Mouse (Mus musculus): ENCODE results near the gene Gm6803. TPM values are rescaled to one million over a fixed set of nuclear protein-coding genes. Genes with fewer than 3 reads are reported as not detected.
"Not testable (repeated sequence)": the region's sequence is repeated elsewhere in the genome, so short reads cannot be mapped to it uniquely, and the experiment has no call there.

Gm6803 gene
- not detected in 2 replicates for polyA plus RNA-seq (2015; fragmentation: Nextera tagmentation; extraction: Ambion mirVana)

DNA sequence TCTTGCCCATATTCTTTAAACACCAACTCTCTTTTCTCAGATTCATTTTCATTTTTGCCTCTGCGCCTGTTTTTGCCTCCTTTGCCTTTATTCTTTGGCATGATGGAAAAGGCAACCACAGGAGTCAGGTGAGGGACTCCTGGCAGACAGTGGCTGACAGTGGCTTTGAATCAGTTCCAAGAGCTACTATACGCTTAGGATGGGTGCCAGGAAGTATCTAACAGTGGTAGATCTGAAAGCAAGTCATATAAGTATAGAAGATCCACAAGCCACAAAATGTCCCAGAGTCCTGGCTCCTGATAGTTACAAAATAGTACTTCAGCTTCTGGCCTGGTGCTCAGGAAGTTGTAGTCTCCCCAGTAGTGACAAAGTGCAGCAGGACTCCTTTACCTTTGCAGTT lies at the start of gene Gm6803:
Gm6803 (minus strand) TSS at position 101 of the 400 bp plus-strand sequence.
- H3K9ac ChIP-seq (ENCODE audit: low read depth, low read length); H3K4me1 ChIP-seq (replicated peaks; ENCODE audit: control insufficient read depth, insufficient read depth, low read length); ATAC-seq; H3K4me3 ChIP-seq (ENCODE audit: low read depth, low read length); H3K27me3 ChIP-seq (replicated peaks; ENCODE audit: control insufficient read depth, insufficient read depth, low read length); H3K27ac ChIP-seq (ENCODE audit: low read depth, low read length); H3K9me3 ChIP-seq (ENCODE audit: control insufficient read depth); H3K36me3 ChIP-seq (ENCODE audit: control insufficient read depth, insufficient read depth); H3K4me2 ChIP-seq (replicated peaks; ENCODE audit: low read depth): not testable (repeated sequence)
- WGBS: 69% methylated on average over 1 of the region's 2 CpGs

DNA sequence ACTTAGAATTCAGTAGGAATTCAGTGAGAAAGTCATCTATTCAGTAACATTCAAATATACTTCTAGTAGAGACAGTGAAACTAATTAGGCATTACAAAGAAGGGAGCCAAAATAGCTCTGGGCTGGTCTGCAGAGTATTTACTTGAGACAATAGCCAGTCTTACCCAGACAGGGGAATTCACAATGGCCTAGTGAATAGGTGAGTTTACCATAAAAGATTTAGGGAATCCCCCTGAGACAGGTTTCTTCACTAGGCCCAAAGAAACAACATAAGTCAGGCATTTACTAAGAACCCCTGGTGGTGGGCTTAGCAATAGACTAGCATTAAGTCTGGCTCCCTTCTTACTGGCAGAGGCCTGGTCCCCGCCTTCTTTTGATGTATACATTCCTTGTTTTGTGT lies 26.7 kb upstream of the Gm6803 start:
- not testable (repeated sequence) for ATAC-seq; H3K36me3 ChIP-seq (ENCODE audit: control insufficient read depth, insufficient read depth); H3K4me2 ChIP-seq (replicated peaks; ENCODE audit: low read depth); H3K27me3 ChIP-seq (replicated peaks; ENCODE audit: control insufficient read depth, insufficient read depth, low read length); H3K4me3 ChIP-seq (ENCODE audit: low read depth, low read length); H3K27ac ChIP-seq (ENCODE audit: low read depth, low read length); H3K9me3 ChIP-seq (ENCODE audit: control insufficient read depth); H3K4me1 ChIP-seq (replicated peaks; ENCODE audit: control insufficient read depth, insufficient read depth, low read length); H3K9ac ChIP-seq (ENCODE audit: low read depth, low read length)
- WGBS: 63% methylated on average over 1 of the region's 1 CpGs

DNA sequence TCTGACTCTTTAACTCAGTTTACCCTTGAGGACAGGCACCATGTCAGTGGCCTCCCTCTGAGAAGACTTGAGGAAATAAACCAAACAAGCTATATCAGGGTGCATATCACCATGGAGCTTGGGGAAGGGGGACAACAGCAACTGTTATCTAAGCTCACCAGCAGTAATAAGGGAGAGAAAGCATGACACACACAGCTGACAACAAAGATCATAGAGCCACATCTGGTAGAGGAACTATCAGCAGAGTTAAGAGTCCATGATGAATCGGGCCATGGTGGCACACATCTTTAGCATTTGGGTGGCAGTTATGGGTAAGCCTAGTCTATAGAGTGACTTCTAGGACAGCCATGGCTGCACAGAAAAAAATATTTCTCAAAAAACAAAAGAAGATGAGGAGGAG lies 21.1 kb upstream of the Gm6803 start:
- not testable (repeated sequence) for H3K9me3 ChIP-seq (ENCODE audit: control insufficient read depth); H3K4me3 ChIP-seq (ENCODE audit: low read depth, low read length); H3K27ac ChIP-seq (ENCODE audit: low read depth, low read length); H3K4me2 ChIP-seq (replicated peaks; ENCODE audit: low read depth); ATAC-seq; H3K4me1 ChIP-seq (replicated peaks; ENCODE audit: control insufficient read depth, insufficient read depth, low read length); H3K36me3 ChIP-seq (ENCODE audit: control insufficient read depth, insufficient read depth); H3K9ac ChIP-seq (ENCODE audit: low read depth, low read length); H3K27me3 ChIP-seq (replicated peaks; ENCODE audit: control insufficient read depth, insufficient read depth, low read length)
- 80% methylated on average over 1 of the region's 1 CpGs for WGBS

DNA sequence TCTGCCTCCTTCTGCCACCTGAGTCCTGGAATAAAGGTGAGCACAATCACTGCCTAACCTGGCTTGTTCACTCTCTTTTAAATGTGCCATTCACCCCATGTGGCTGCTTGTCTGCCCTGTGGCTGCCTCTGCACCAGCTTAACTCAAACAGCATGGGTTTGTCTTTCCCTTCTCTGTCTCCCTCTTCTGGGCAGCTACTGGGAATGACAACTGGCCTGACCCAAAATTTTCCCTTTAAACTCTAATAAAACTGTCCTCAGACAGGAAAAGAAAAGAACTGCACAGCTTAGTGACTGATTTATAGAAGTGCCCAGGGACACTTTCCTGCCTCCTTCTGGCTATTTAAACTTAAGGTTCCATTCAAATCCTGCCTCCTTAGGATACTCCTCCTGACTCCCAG lies 20.5 kb upstream of the Gm6803 start:
- H3K9ac ChIP-seq (ENCODE audit: low read depth, low read length); H3K36me3 ChIP-seq (ENCODE audit: control insufficient read depth, insufficient read depth); H3K27ac ChIP-seq (ENCODE audit: low read depth, low read length); H3K9me3 ChIP-seq (ENCODE audit: control insufficient read depth); H3K4me2 ChIP-seq (replicated peaks; ENCODE audit: low read depth); H3K4me1 ChIP-seq (replicated peaks; ENCODE audit: control insufficient read depth, insufficient read depth, low read length); H3K4me3 ChIP-seq (ENCODE audit: low read depth, low read length); H3K27me3 ChIP-seq (replicated peaks; ENCODE audit: control insufficient read depth, insufficient read depth, low read length); ATAC-seq: not testable (repeated sequence)

DNA sequence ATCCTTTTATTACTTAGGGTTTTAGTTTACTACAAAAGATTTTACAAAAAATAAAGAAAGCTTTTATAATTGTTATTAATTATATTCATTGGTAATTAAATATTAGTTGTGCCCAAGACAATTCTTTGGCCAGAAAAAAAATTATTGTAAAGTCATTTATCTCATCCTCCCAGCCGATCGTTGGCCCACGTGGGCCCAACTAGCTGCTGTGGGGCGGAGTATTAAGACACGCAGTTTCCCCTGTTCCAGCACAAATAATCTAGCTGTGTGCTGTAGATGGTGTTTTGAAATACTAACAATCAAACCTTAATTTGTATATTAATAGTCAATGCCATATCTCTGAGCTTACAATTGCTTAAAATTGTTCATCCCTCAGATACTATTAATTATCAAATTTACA lies 13.7 kb upstream of the Gm6803 start:
- ATAC-seq; H3K27me3 ChIP-seq (replicated peaks; ENCODE audit: control insufficient read depth, insufficient read depth, low read length); H3K9ac ChIP-seq (ENCODE audit: low read depth, low read length); H3K4me2 ChIP-seq (replicated peaks; ENCODE audit: low read depth); H3K4me1 ChIP-seq (replicated peaks; ENCODE audit: control insufficient read depth, insufficient read depth, low read length); H3K27ac ChIP-seq (ENCODE audit: low read depth, low read length); H3K9me3 ChIP-seq (ENCODE audit: control insufficient read depth); H3K4me3 ChIP-seq (ENCODE audit: low read depth, low read length); H3K36me3 ChIP-seq (ENCODE audit: control insufficient read depth, insufficient read depth): not testable (repeated sequence)
- WGBS: 90% methylated on average over 5 of the region's 5 CpGs

DNA sequence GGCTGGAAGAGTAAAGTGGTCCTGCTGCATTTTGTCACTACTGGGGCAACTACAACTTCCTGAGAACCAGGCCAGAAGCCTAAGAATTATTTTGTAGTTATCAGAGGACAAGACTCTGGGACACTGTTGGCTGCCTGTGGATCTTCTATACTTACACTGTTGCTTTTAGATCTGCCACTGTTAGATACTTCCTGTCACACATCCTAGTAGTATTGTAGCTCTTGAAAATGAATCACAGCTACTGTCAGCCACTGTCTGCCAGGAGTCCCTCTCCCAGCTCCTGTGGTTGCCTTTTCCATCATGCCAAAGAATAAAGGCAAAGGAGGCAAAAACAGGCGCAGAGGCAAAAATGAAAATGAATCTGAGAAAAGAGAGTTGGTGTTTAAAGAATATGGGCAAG lies 8.1 kb upstream of the Gm6803 start, which contains the start of gene Gm2056:
Gm2056 (plus strand) TSS at position 301 of the 400 bp plus-strand sequence.
- H3K36me3 ChIP-seq (ENCODE audit: control insufficient read depth, insufficient read depth); H3K27me3 ChIP-seq (replicated peaks; ENCODE audit: control insufficient read depth, insufficient read depth, low read length): not testable (repeated sequence)
- 78% methylated on average over 1 of the region's 1 CpGs for WGBS

DNA sequence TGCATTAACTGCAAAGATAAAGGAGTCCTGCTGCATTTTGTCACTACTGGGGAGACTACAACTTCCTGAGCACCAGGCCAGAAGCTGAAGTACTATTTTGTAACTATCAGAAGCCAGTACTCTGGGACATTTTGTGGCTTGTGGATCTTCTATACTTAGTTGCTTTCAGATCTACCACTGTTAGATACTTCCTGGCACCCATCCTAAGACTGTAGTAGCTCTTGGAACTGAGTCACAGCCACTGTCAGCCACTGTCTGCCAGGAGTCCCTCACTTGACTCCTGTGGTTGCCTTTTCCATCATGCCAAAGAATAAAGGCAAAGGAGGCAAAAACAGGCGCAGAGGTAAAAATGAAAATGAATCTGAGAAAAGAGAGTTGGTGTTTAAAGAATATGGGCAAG lies 7.0 kb downstream of the Gm6803 start, which contains the start of gene Gm2075:
Gm2075 (plus strand) TSS at position 301 of the 400 bp plus-strand sequence.
- H3K4me3 ChIP-seq (ENCODE audit: low read depth, low read length); H3K4me2 ChIP-seq (replicated peaks; ENCODE audit: low read depth); H3K36me3 ChIP-seq (ENCODE audit: control insufficient read depth, insufficient read depth); H3K4me1 ChIP-seq (replicated peaks; ENCODE audit: control insufficient read depth, insufficient read depth, low read length); H3K27ac ChIP-seq (ENCODE audit: low read depth, low read length); ATAC-seq; H3K9ac ChIP-seq (ENCODE audit: low read depth, low read length); H3K9me3 ChIP-seq (ENCODE audit: control insufficient read depth); H3K27me3 ChIP-seq (replicated peaks; ENCODE audit: control insufficient read depth, insufficient read depth, low read length): not testable (repeated sequence)
- no CpG with 5 or more reads among the region's 1 CpGs for whole genome bisulfite sequencing

More for the DNA sequence above, 8.1 kb upstream of the Gm6803 start, which contains the start of gene Gm2056:
- H3K27ac ChIP-seq (ENCODE audit: low read depth, low read length); H3K4me3 ChIP-seq (ENCODE audit: low read depth, low read length); H3K4me1 ChIP-seq (replicated peaks; ENCODE audit: control insufficient read depth, insufficient read depth, low read length); H3K9ac ChIP-seq (ENCODE audit: low read depth, low read length); H3K9me3 ChIP-seq (ENCODE audit: control insufficient read depth); H3K4me2 ChIP-seq (replicated peaks; ENCODE audit: low read depth); ATAC-seq: not testable (repeated sequence)

DNA sequence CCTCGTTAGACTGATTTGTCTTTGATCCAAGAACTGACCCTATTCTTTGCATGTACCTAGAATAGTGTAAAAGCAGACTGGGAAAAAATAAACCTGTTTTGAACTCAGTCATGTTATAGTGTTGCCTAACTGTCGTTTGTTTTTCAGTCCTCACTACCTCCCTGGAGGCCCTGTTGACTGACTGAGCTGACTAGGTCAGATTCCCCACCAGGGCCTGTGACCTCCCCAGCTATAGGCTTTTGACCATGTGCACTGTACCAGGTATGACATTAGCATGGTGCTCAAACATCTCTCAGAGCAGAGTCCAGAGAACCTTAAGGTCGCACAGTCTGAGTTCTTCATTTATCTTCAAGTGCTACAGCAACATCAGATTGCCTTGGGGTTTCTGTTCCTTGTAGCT lies 14.5 kb downstream of the Gm6803 start:
- ATAC-seq; H3K27ac ChIP-seq (ENCODE audit: low read depth, low read length); H3K27me3 ChIP-seq (replicated peaks; ENCODE audit: control insufficient read depth, insufficient read depth, low read length); H3K9ac ChIP-seq (ENCODE audit: low read depth, low read length); H3K4me2 ChIP-seq (replicated peaks; ENCODE audit: low read depth); H3K4me1 ChIP-seq (replicated peaks; ENCODE audit: control insufficient read depth, insufficient read depth, low read length); H3K36me3 ChIP-seq (ENCODE audit: control insufficient read depth, insufficient read depth); H3K4me3 ChIP-seq (ENCODE audit: low read depth, low read length); H3K9me3 ChIP-seq (ENCODE audit: control insufficient read depth): not testable (repeated sequence)
- WGBS: 51% methylated on average over 3 of the region's 3 CpGs

DNA sequence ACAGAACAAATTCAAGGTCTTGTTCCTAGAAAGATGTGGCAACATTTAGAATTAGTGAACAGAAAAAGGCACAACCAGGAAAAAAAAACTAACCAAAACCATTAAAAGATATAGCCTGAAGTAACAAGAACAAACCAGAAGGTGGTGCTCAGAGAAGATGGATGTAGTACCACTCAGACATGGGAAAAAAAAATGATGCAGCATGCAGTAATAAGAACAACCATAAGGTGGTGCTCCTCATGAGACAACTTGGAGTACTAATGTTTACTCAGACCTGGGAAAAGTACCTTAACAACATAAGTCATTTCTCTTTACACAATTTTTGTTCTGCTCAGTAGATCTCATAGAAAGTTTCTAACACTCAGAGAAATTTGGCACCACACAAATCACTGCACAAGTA lies 34.6 kb downstream of the Gm6803 start:
- H3K4me1 ChIP-seq (replicated peaks; ENCODE audit: control insufficient read depth, insufficient read depth, low read length): not testable (repeated sequence)

More for the DNA sequence above, 34.6 kb downstream of the Gm6803 start:
- ATAC-seq; H3K9ac ChIP-seq (ENCODE audit: low read depth, low read length); H3K36me3 ChIP-seq (ENCODE audit: control insufficient read depth, insufficient read depth); H3K4me3 ChIP-seq (ENCODE audit: low read depth, low read length); H3K4me2 ChIP-seq (replicated peaks; ENCODE audit: low read depth); H3K27me3 ChIP-seq (replicated peaks; ENCODE audit: control insufficient read depth, insufficient read depth, low read length); H3K9me3 ChIP-seq (ENCODE audit: control insufficient read depth); H3K27ac ChIP-seq (ENCODE audit: low read depth, low read length): not testable (repeated sequence)
